Mouse (Mus musculus): ENCODE measurements at regions not wholly inside any gene's neighbourhood (a gene's known extent, or its start where the extent isn't known, plus 50 kb on each side); places are given as distances from the start of the nearest gene placed in this dataset.

DNA sequence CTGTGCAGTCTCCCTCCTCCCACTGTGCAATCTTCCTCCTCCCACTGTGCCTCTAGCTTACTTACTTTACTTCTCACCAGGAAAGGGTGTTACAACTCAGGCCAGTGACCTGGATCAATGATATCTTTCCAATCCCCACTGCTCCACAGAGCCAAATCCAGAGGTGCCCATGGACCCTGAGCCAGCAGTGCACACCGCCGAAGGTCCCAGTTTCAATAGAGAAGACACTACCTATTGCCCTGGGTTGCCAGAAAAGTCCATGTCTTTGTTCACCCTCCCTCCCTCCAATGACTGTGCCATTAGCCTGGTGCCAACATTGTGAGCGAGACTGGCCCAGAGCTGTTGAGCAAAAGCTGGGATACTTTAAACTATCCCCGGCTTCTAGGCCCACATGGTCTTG is 53.8 kb upstream of the Iqsec3 start:
- TF ChIP-seq ZC3H11A (IDR thresholded peaks at IDR 0.05; ENCODE audit: borderline replicate concordance, low read depth, low read length): no peak
- TF ChIP-seq CHD2 (IDR thresholded peaks at IDR 0.05; ENCODE audit: low read depth, low read length): no peak
- no peak for TF ChIP-seq ZNF384 (IDR thresholded peaks at IDR 0.05; ENCODE audit: low read depth, low read length)
- TF ChIP-seq HCFC1 (IDR thresholded peaks at IDR 0.05; ENCODE audit: borderline replicate concordance, insufficient read depth, low read length): no peak
- no peak for TF ChIP-seq MAFK (IDR thresholded peaks at IDR 0.05; ENCODE audit: insufficient read depth, low read depth, low read length)
